Mouse (Mus musculus) stomach, postnatal 0 days (tissue): Measurements from ENCODE around the gene Itpr3.

Source experiments
- CTCF ChIP-seq: IDR thresholded peaks from 2 replicates; pipeline ENCODE4 v1.5.1; 2016; ENCODE audit warnings: antibody characterized with exemption, low read depth, mild to moderate bottlenecking, moderate library complexity
- EP300 ChIP-seq: optimal IDR thresholded peaks from 2 replicates; pipeline ENCODE3; 2016; ENCODE audit warnings: antibody characterized with exemption

DNA sequence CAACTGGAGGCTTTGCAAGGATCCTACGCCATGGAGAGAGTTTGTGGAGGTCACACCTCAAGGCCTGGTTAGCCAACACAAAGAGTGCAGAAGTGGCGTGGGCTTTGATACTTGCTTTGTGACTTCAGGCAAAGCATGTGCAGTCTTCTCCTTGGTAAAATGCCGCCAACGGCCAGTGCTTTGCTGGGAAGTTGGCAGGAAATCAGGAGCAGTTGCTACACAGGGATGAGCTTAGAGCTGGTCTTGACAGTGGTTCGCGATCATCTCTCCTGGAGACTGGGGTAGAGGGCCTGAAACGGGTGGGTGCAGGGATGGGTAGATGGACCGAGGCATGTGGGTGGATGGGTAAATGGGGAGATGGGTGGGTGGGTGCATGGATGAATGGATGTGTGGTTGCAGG is 15.3 kb downstream of the Itpr3 start:
- TF ChIP-seq CTCF (no peak), EP300 (no peak)
